Mouse (Mus musculus): ENCODE measurements around the gene Ttc25. TPM values are rescaled to one million over a fixed set of nuclear protein-coding genes. Genes with fewer than 3 reads are reported as not detected.

The Ttc25 gene
- polyA plus RNA-seq, 1 experiment from 2014 or later = 2.9 TPM

- H3K9ac ChIP-seq (ENCODE audit: low read depth, low read length) = no peak overlapping the region
- H3K4me3 ChIP-seq (ENCODE audit: low read depth, low read length) = no peak overlapping the region
- no peaks in the 10 kb centered on the region for H3K36me3 ChIP-seq (ENCODE audit: control insufficient read depth, insufficient read depth, low read length)
- no peaks in the 10 kb centered on the region for H3K9me3 ChIP-seq (replicated peaks; ENCODE audit: control insufficient read depth, low read length, poor library complexity, severe bottlenecking)
- H3K4me1 ChIP-seq (ENCODE audit: control insufficient read depth, insufficient read depth, low read length) = no peaks in the 10 kb centered on the region
- H3K27ac ChIP-seq (ENCODE audit: low read length) = no peak overlapping the region
- 39% methylated on average over 7 of the region's 7 CpGs for WGBS
- no peak overlapping the region for H3K4me2 ChIP-seq (ENCODE audit: low read length)
- no peak for ATAC-seq
- no peaks in the 10 kb centered on the region for H3K27me3 ChIP-seq (ENCODE audit: control insufficient read depth, insufficient read depth, low read depth, low read length)
These were observed 14.1 kb downstream of the Ttc25 start for GRCm38 (mm10) chr11:100559476-100559875.

- 43% methylated on average over 5 of the region's 5 CpGs for WGBS
- H3K4me3 ChIP-seq (ENCODE audit: low read depth, low read length) = no peak overlapping the region
- no peak overlapping the region for H3K27ac ChIP-seq (ENCODE audit: low read length)
- H3K4me1 ChIP-seq (ENCODE audit: control insufficient read depth, insufficient read depth, low read length) = no peaks in the 10 kb centered on the region
- no peaks in the 10 kb centered on the region for H3K9me3 ChIP-seq (replicated peaks; ENCODE audit: control insufficient read depth, low read length, poor library complexity, severe bottlenecking)
- no peak for ATAC-seq
- no peaks in the 10 kb centered on the region for H3K27me3 ChIP-seq (ENCODE audit: control insufficient read depth, insufficient read depth, low read depth, low read length)
- no peak overlapping the region for H3K9ac ChIP-seq (ENCODE audit: low read depth, low read length)
- no peak overlapping the region for H3K4me2 ChIP-seq (ENCODE audit: low read length)
- H3K36me3 ChIP-seq (ENCODE audit: control insufficient read depth, insufficient read depth, low read length) = no peaks in the 10 kb centered on the region
These were observed 16.3 kb downstream of the Ttc25 start for GRCm38 (mm10) chr11:100561748-100562147.

GRCm38 (mm10) chr11:100564297-100564696 is 18.9 kb downstream of the Ttc25 start:
- H3K4me1 ChIP-seq (ENCODE audit: control insufficient read depth, insufficient read depth, low read length) = no peaks in the 10 kb centered on the region
- WGBS = 81% methylated on average over 15 of the region's 15 CpGs
- H3K27ac ChIP-seq (ENCODE audit: low read length) = no peak overlapping the region
- H3K9ac ChIP-seq (ENCODE audit: low read depth, low read length) = no peak overlapping the region
- H3K4me3 ChIP-seq (ENCODE audit: low read depth, low read length) = no peak overlapping the region
- H3K36me3 ChIP-seq (ENCODE audit: control insufficient read depth, insufficient read depth, low read length) = no peaks in the 10 kb centered on the region
- H3K9me3 ChIP-seq (replicated peaks; ENCODE audit: control insufficient read depth, low read length, poor library complexity, severe bottlenecking) = no peaks in the 10 kb centered on the region
- H3K4me2 ChIP-seq (ENCODE audit: low read length) = no peak overlapping the region
- no peak for ATAC-seq
- no peaks in the 10 kb centered on the region for H3K27me3 ChIP-seq (ENCODE audit: control insufficient read depth, insufficient read depth, low read depth, low read length)

GRCm38 (mm10) chr11:100564703-100565102 is 19.3 kb downstream of the Ttc25 start:
- Histone ChIP-seq H3K4me1 (ENCODE audit: control insufficient read depth, insufficient read depth, low read length) (no peaks in the 10 kb centered on the region), H3K9ac (ENCODE audit: low read depth, low read length) (no peak overlapping the region), H3K27me3 (ENCODE audit: control insufficient read depth, insufficient read depth, low read depth, low read length) (no peaks in the 10 kb centered on the region), H3K9me3 (replicated peaks; ENCODE audit: control insufficient read depth, low read length, poor library complexity, severe bottlenecking) (no peaks in the 10 kb centered on the region), H3K4me3 (ENCODE audit: low read depth, low read length) (no peak overlapping the region), H3K27ac (ENCODE audit: low read length) (no peak overlapping the region), H3K36me3 (ENCODE audit: control insufficient read depth, insufficient read depth, low read length) (no peaks in the 10 kb centered on the region), H3K4me2 (ENCODE audit: low read length) (no peak overlapping the region)
- ATAC-seq = no peak
- WGBS = 90% methylated on average over 6 of the region's 6 CpGs

- H3K27ac ChIP-seq (ENCODE audit: low read length) = no peak overlapping the region
These were observed 21.8 kb downstream of the Ttc25 start for GRCm38 (mm10) chr11:100567229-100567628.

GRCm38 (mm10) chr11:100567815-100568245 is 22.4 kb downstream of the Ttc25 start:
- no peaks in the 10 kb centered on the region for H3K36me3 ChIP-seq (ENCODE audit: control insufficient read depth, insufficient read depth, low read length)
- no peak for ATAC-seq
- H3K27me3 ChIP-seq (ENCODE audit: control insufficient read depth, insufficient read depth, low read depth, low read length) = no peaks in the 10 kb centered on the region; the same call in none of the 2 replicates
- H3K9ac ChIP-seq (ENCODE audit: low read depth, low read length) = no peak overlapping the region
- no peak overlapping the region for H3K4me3 ChIP-seq (ENCODE audit: low read depth, low read length)
- WGBS = 76% methylated on average over 9 of the region's 9 CpGs
- H3K4me1 ChIP-seq (ENCODE audit: control insufficient read depth, insufficient read depth, low read length) = peaks cover 7% of the 10 kb centered on the region; the same call in 1 of the 2 replicates
- H3K4me2 ChIP-seq (ENCODE audit: low read length) = no peak overlapping the region
- no peak overlapping the region for H3K27ac ChIP-seq (ENCODE audit: low read length)
- H3K9me3 ChIP-seq (replicated peaks; ENCODE audit: control insufficient read depth, low read length, poor library complexity, severe bottlenecking) = no peaks in the 10 kb centered on the region

More at GRCm38 (mm10) chr11:100567229-100567628, 21.8 kb downstream of the Ttc25 start:
- ATAC-seq = no peak
- H3K9ac ChIP-seq (ENCODE audit: low read depth, low read length) = no peak overlapping the region
- no peaks in the 10 kb centered on the region for H3K36me3 ChIP-seq (ENCODE audit: control insufficient read depth, insufficient read depth, low read length)
- H3K27me3 ChIP-seq (ENCODE audit: control insufficient read depth, insufficient read depth, low read depth, low read length) = no peaks in the 10 kb centered on the region; the same call in none of the 2 replicates
- no peak overlapping the region for H3K4me3 ChIP-seq (ENCODE audit: low read depth, low read length)
- 87% methylated on average over 5 of the region's 5 CpGs for WGBS
- no peaks in the 10 kb centered on the region for H3K9me3 ChIP-seq (replicated peaks; ENCODE audit: control insufficient read depth, low read length, poor library complexity, severe bottlenecking)
- H3K4me1 ChIP-seq (ENCODE audit: control insufficient read depth, insufficient read depth, low read length) = peaks cover 7% of the 10 kb centered on the region; the same call in 1 of the 2 replicates
- H3K4me2 ChIP-seq (ENCODE audit: low read length) = no peak overlapping the region

- Histone ChIP-seq H3K9ac (ENCODE audit: low read depth, low read length) (no peak overlapping the region), H3K27me3 (ENCODE audit: control insufficient read depth, insufficient read depth, low read depth, low read length) (no peaks in the 10 kb centered on the region; the same call in none of the 2 replicates), H3K4me1 (ENCODE audit: control insufficient read depth, insufficient read depth, low read length) (peaks cover 7% of the 10 kb centered on the region; the same call in 1 of the 2 replicates), H3K9me3 (replicated peaks; ENCODE audit: control insufficient read depth, low read length, poor library complexity, severe bottlenecking) (no peaks in the 10 kb centered on the region), H3K27ac (ENCODE audit: low read length) (no peak overlapping the region), H3K36me3 (ENCODE audit: control insufficient read depth, insufficient read depth, low read length) (no peaks in the 10 kb centered on the region), H3K4me2 (ENCODE audit: low read length) (no peak overlapping the region), H3K4me3 (ENCODE audit: low read depth, low read length) (no peak overlapping the region)
- ATAC-seq = no peak
- 87% methylated on average over 8 of the region's 8 CpGs for WGBS
These were observed 23.3 kb downstream of the Ttc25 start for GRCm38 (mm10) chr11:100568692-100569091.

- Histone ChIP-seq H3K9me3 (replicated peaks; ENCODE audit: control insufficient read depth, low read length, poor library complexity, severe bottlenecking) (no peaks in the 10 kb centered on the region), H3K9ac (ENCODE audit: low read depth, low read length) (no peak overlapping the region), H3K4me2 (ENCODE audit: low read length) (no peak overlapping the region), H3K4me3 (ENCODE audit: low read depth, low read length) (no peak overlapping the region), H3K27ac (ENCODE audit: low read length) (no peak overlapping the region), H3K27me3 (ENCODE audit: control insufficient read depth, insufficient read depth, low read depth, low read length) (no peaks in the 10 kb centered on the region; the same call in none of the 2 replicates), H3K36me3 (ENCODE audit: control insufficient read depth, insufficient read depth, low read length) (no peaks in the 10 kb centered on the region), H3K4me1 (ENCODE audit: control insufficient read depth, insufficient read depth, low read length) (peaks cover 8% of the 10 kb centered on the region; the same call in 1 of the 2 replicates)
- 63% methylated on average over 9 of the region's 9 CpGs for WGBS
- no peak for ATAC-seq
These were observed 24.4 kb downstream of the Ttc25 start for GRCm38 (mm10) chr11:100569789-100570188.

- Histone ChIP-seq H3K4me3 (ENCODE audit: low read depth, low read length) (peak overlapping the region; percentile 15), H3K36me3 (ENCODE audit: control insufficient read depth, insufficient read depth, low read length) (no peaks in the 10 kb centered on the region), H3K27ac (ENCODE audit: low read length) (no peak overlapping the region), H3K4me2 (ENCODE audit: low read length) (peak overlapping the region; percentile 56), H3K4me1 (ENCODE audit: control insufficient read depth, insufficient read depth, low read length) (peaks cover 12% of the 10 kb centered on the region; the same call in 1 of the 2 replicates), H3K9me3 (replicated peaks; ENCODE audit: control insufficient read depth, low read length, poor library complexity, severe bottlenecking) (no peaks in the 10 kb centered on the region), H3K9ac (ENCODE audit: low read depth, low read length) (peak overlapping the region; percentile 22; the same call in 1 of the 2 replicates), H3K27me3 (ENCODE audit: control insufficient read depth, insufficient read depth, low read depth, low read length) (no peaks in the 10 kb centered on the region; the same call in none of the 2 replicates)
- ATAC-seq = peak; percentile 38
- 12% methylated on average over 8 of the region's 8 CpGs for WGBS
These were observed 25.2 kb downstream of the Ttc25 start for GRCm38 (mm10) chr11:100570430-100571201.
